Mouse (Mus musculus): ENCODE results near the gene Olfr281.
A peak's percentile ranks its signal among the peaks of the same experiment; 100 is the strongest.

The Olfr281 gene

DNA sequence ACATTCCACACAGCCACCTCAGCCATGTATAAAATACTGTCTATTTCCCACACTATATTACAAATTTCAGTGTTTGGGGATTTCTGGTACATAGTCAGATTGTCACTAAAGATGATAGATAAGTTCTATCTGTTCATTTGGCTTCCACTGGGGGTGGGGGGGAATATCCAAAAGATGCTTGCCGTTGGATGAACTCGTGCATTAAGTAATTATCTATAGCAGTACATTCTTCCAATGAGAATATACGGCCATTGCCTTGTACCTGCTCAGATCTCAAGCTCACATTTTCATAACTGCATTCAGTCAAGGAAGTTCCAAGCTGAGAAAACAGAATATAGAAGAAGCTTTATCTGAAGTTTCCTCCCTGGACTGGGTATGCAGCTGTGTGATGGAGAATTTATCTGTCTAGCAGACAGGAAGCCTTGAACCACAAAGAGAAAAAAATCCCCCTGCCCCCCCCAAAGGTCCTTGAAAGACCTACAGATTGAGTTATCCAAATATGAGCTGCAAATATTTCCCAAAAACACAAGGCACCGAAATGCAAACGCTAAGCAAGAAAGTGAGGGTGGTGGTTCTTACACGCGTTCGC lies 34.1 kb downstream of the Olfr281 start:
- DNase-seq (ENCODE audit: low read depth) = peak; percentile 43

DNA sequence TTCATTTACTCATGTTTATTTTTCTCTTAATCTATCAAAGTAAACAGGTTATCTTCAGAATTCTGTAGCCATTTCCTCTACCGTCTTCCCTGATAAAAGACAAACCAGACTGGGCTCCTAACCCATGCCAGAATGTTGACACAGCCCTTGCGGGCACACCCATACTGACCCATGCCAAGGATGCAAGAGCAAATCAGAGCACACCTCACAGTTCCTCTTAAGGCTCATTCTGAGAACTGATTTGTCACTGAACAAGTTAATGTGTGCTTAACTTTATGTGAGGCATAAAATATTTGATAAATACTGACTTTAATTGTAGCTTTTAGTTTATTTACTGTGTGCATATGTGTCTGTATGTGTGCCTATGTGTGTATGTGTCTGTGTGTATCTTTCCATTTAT lies 38.9 kb downstream of the Olfr281 start:
- no peak for DNase-seq (ENCODE audit: low read depth)

DNA sequence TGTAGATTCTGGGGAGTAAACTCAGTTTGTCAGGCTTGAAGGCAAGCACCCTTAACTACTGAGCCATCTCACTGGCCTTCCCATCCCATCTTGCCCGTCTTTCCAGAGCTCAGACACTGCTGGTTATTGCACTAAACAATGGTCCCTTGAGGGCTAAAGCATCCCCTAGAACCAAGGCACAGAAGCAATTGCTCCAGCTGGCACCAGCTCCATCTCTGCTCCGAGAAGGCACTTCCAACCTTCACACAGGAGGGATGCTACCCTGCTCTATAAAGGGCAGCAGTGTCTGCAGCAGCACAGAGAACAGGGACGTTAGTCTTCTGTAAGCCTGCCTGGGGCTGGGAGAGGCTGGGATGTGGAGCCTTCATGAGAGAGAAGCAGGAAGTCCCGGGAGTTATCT lies 39.7 kb downstream of the Olfr281 start, which contains the start of gene Olfr279:
Olfr279 (plus strand) TSS at position 301 of the 400 bp plus-strand sequence.
- no peak for DNase-seq (ENCODE audit: low read depth)

DNA sequence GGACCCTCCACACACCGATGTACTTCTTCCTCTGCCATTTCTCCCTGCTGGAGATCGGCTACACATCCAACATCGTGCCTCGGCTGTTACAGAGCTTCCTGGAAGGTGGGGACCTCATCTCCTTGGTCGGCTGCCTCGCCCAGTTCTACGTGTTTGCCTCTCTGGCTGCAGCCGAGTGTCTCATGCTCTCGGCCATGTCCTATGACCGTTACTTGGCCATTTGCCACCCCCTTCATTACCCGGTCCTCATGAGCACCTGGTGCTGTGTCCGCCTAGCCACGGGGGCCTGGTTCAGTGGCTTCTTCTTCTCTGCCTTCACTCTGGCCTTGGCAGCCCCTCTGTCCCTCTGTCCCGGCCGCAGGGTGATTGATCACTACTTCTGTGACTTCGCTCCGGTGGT lies 45.2 kb downstream of the Olfr281 start:
- no peak for DNase-seq (ENCODE audit: low read depth)

DNA sequence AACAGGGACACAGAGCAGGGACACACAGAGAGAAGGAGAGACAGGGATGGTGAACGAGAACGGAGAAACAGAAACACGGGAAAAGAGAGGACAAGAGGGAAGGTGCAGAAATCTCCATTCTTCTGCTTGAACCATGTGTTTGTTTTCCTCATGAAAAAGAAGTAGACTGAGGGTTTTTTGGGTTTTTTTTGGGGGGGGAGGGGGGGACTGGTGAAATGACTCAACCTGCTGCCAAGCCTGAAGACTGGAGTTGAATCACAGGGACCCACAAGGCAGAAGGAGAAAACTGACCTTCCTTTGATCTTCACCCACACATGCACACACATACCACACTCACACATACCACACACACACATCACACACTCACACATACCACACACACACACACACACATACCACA lies 50.9 kb downstream of the Olfr281 start:
- DNase-seq (ENCODE audit: low read depth) = no peak

DNA sequence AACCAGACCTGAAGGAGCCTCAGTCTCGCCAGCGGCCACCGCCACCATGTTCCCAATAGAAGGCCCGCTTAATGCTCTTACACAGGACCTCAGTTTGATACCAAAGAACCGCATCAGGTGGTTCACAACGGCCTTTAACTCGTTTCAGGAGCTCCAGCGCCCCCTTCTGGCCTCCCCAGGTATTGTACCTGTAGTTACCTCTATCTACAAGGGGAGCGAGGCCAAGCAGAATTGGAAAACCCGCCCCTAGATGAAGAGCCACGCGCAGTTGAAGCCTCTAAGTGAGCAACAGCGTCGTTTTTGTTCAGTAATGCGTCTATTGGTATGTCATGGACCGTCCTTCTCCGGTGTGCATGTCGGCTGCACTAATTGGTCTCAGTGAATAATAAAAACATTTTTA lies 52.1 kb downstream of the Olfr281 start:
- peak; percentile 88 for DNase-seq (ENCODE audit: low read depth)

DNA sequence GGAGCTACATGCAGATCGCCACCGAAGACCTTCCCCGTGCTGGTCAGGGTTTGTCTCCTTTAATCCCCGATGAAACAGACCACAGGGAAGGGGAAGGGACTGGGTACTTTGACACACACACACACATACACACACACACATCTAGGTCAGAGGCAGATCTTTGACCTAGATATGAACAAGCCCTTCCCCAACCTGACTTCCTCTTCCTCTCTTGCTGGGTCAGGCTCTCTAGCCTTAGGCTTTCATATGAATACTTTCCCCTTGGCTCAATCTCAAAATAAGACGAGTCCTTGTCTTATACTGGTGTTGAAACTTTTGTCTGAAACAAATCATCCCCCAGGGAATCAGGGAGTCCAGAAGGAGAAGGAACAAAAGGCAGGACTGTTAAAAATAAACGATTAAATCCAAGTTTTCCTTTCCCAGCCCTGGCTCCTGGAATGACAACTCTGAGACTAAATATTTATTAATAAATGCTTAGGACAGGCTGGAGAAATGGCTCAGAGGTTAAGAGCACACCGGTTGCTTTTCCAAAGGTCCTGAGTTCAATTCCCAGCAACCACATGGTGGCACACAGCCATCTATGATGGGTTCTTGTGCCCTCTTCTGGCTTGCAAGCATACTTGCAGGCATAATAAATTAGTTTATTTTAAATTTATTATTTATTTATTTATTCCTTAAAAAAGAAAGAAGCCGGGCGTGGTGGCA lies 54.0 kb downstream of the Olfr281 start:
- DNase-seq (ENCODE audit: low read depth) = peak; percentile 35

DNA sequence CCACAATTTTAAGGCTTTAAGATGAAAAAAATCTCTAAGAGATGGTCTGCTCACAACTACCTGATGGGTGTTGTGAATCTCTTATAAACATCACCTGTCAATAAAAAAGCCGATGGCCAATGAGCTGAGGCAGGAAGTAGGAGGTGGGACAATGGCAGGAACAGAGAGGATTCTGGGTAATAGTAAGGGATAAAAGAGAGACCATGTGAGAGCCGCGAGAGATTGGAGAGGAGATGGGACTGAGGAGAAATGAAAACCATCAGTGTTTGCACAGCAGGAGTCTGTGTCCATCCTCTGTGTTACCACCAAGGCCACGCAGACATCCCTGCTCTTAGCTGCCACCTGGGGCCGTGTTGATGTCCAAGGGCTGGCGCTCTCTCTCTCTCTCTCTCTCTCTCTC lies 54.9 kb downstream of the Olfr281 start:
- no peak for DNase-seq (ENCODE audit: low read depth)

DNA sequence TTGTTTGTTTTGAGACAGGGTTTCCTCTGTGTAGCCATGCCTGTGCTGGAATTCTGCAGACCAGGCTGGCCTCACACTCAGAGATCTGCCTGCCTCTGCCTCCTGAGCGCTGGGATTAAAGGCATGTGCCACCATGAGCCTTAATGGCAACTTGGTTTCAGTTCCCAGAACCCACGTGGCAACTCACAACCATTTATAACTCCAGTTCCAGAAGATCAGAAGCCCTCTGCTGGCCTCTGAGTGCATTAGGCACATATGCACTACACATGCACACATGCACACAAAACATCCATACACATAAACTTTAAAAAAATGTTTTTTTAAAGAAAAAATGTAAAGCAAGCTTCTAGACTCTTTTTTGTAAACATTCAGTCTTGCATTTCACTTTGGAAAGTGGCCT lies 57.0 kb downstream of the Olfr281 start:
- DNase-seq (ENCODE audit: low read depth) = no peak

Data from induced T-regulatory cell, adult 2 months (primary cell).